Mouse (Mus musculus) forebrain, embryonic 12.5 days (tissue): ENCODE measurements around the gene Phb. TPM values are rescaled to one million over a fixed set of nuclear protein-coding genes. Genes with fewer than 3 reads are reported as not detected.
A peak's percentile ranks its signal among the peaks of the same experiment; 100 is the strongest.

Experiments used
- ATAC-seq: fragments of 200-750 bp; cut with Nextera tagmentation; 2 replicates; pipeline ENCODE4 v1.8.0; 2017; ENCODE audit warnings: moderate TSS enrichment; ENCODE audit not compliant: low FRiP score
- H3K27ac ChIP-seq: fragments of 300-500 bp; sonication (generic); 2 replicates; pipeline ENCODE4 v1.5.1; 2016; ENCODE audit warnings: mild to moderate bottlenecking
- H3K27me3 ChIP-seq: fragments of 300-500 bp; sonication (generic); 2 replicates; pipeline ENCODE4 v1.6.1; 2016; ENCODE audit warnings: mild to moderate bottlenecking
- H3K36me3 ChIP-seq: fragments of 300-500 bp; sonication (generic); replicated peaks from 2 replicates; pipeline ENCODE4 v1.6.1; 2016; ENCODE audit warnings: mild to moderate bottlenecking
- H3K4me1 ChIP-seq: fragments of 300-500 bp; sonication (generic); 2 replicates; pipeline ENCODE4 v1.6.1; 2016
- H3K4me2 ChIP-seq: fragments of 300-500 bp; sonication (generic); 2 replicates; pipeline ENCODE4 v1.6.1; 2016; ENCODE audit warnings: mild to moderate bottlenecking, moderate library complexity
- H3K4me3 ChIP-seq: fragments of 300-500 bp; sonication (generic); replicated peaks from 2 replicates; pipeline ENCODE4 v1.5.1; 2016; ENCODE audit warnings: mild to moderate bottlenecking
- H3K9ac ChIP-seq: fragments of 300-500 bp; sonication (generic); 2 replicates; pipeline ENCODE4 v1.6.1; 2016; ENCODE audit warnings: mild to moderate bottlenecking
- H3K9me3 ChIP-seq: fragments of 300-500 bp; sonication (generic); 2 replicates; pipeline ENCODE4 v1.6.1; 2016
- WGBS: fragments of 180-500 bp; shearing (Covaris S2); methylation state at CpG from one replicate; pipeline ENCODE4 v1.1.7; 2016; 5-methylcytosine and 5-hydroxymethylcytosine counted together
- polyA plus RNA-seq: library from polyadenylated mRNA; unstranded; fragments of >200 nt; fragmentation: Nextera tagmentation; extraction: Ambion mirVana; gene quantifications from 2 replicates; pipeline ENCODE4 v1.2.1, GENCODE M21; 2016

The Phb gene
- polyA plus RNA-seq, 1 experiment from 2014 or later: 169 TPM

- Histone ChIP-seq H3K4me1 (peaks cover 31% of the 10 kb centered on the region), H3K27ac (0 out of 2 replicates have a peak overlapping the region, but pooled peaks have one; percentile 36), H3K4me2 (no peak overlapping the region), H3K36me3 (no peaks in the 10 kb centered on the region), H3K9ac (no peak overlapping the region), H3K27me3 (peaks cover 55% of the 10 kb centered on the region), H3K4me3 (no peak overlapping the region), H3K9me3 (no peaks in the 10 kb centered on the region)
- 32% methylated on average over 2 of the region's 2 CpGs for WGBS
- no peak for ATAC-seq
Measured at GRCm38 (mm10) chr11:95640751-95641150, 26.0 kb upstream of the Phb start.

GRCm38 (mm10) chr11:95642534-95643280 lies 24.1 kb upstream of the Phb start:
- H3K4me1 ChIP-seq: peaks cover 40% of the 10 kb centered on the region
- no peak overlapping the region for H3K4me3 ChIP-seq
- H3K4me2 ChIP-seq: no peak overlapping the region
- H3K27ac ChIP-seq: no peak overlapping the region
- WGBS: 30% methylated on average over 11 of the region's 12 CpGs
- H3K27me3 ChIP-seq: peaks cover 74% of the 10 kb centered on the region
- ATAC-seq: peak; percentile 63; the same call in 1 of the 2 replicates
- no peak overlapping the region for H3K9ac ChIP-seq
- H3K9me3 ChIP-seq: no peaks in the 10 kb centered on the region
- no peaks in the 10 kb centered on the region for H3K36me3 ChIP-seq

- ATAC-seq: no peak
- peaks cover 44% of the 10 kb centered on the region for H3K4me1 ChIP-seq
- H3K9me3 ChIP-seq: no peaks in the 10 kb centered on the region
- no peak overlapping the region for H3K9ac ChIP-seq
- H3K4me3 ChIP-seq: no peak overlapping the region
- peaks cover 79% of the 10 kb centered on the region for H3K27me3 ChIP-seq
- 63% methylated on average over 5 of the region's 5 CpGs for WGBS
- H3K27ac ChIP-seq: no peak overlapping the region
- no peak overlapping the region for H3K4me2 ChIP-seq
- H3K36me3 ChIP-seq: no peaks in the 10 kb centered on the region
Measured at GRCm38 (mm10) chr11:95643856-95644255, 22.9 kb upstream of the Phb start.

GRCm38 (mm10) chr11:95644381-95644780 lies 22.4 kb upstream of the Phb start:
- peaks cover 79% of the 10 kb centered on the region for H3K27me3 ChIP-seq
- H3K4me2 ChIP-seq: no peak overlapping the region
- peaks cover 44% of the 10 kb centered on the region for H3K4me1 ChIP-seq
- no peaks in the 10 kb centered on the region for H3K9me3 ChIP-seq
- no peak overlapping the region for H3K9ac ChIP-seq
- WGBS: 84% methylated on average over 7 of the region's 7 CpGs
- ATAC-seq: no peak
- H3K36me3 ChIP-seq: no peaks in the 10 kb centered on the region
- no peak overlapping the region for H3K4me3 ChIP-seq
- H3K27ac ChIP-seq: no peak overlapping the region

GRCm38 (mm10) chr11:95645397-95646153 lies 21.2 kb upstream of the Phb start:
- Histone ChIP-seq H3K9ac (peak overlapping the region; percentile 29; the same call in 1 of the 2 replicates), H3K4me2 (peak overlapping the region; percentile 47), H3K36me3 (no peaks in the 10 kb centered on the region), H3K4me1 (peaks cover 44% of the 10 kb centered on the region), H3K4me3 (peak overlapping the region; percentile 21), H3K27me3 (peaks cover 82% of the 10 kb centered on the region), H3K27ac (no peak overlapping the region), H3K9me3 (no peaks in the 10 kb centered on the region)
- WGBS: 2% methylated on average over 36 of the region's 36 CpGs
- ATAC-seq: no peak

- Histone ChIP-seq H3K4me3 (no peak overlapping the region), H3K27ac (no peak overlapping the region), H3K9me3 (no peaks in the 10 kb centered on the region), H3K4me2 (no peak overlapping the region), H3K27me3 (peaks cover 82% of the 10 kb centered on the region), H3K4me1 (peaks cover 41% of the 10 kb centered on the region), H3K36me3 (no peaks in the 10 kb centered on the region), H3K9ac (no peak overlapping the region)
- WGBS: 53% methylated on average over 3 of the region's 3 CpGs
- no peak for ATAC-seq
Measured at GRCm38 (mm10) chr11:95646154-95646490, 20.6 kb upstream of the Phb start.

GRCm38 (mm10) chr11:95647791-95648190 lies 19.0 kb upstream of the Phb start:
- H3K27ac ChIP-seq: no peak overlapping the region
- peaks cover 68% of the 10 kb centered on the region for H3K27me3 ChIP-seq
- no peak for ATAC-seq
- no peaks in the 10 kb centered on the region for H3K36me3 ChIP-seq
- no peak overlapping the region for H3K9ac ChIP-seq
- H3K4me2 ChIP-seq: no peak overlapping the region
- H3K9me3 ChIP-seq: no peaks in the 10 kb centered on the region
- WGBS: 51% methylated on average over 3 of the region's 3 CpGs
- no peak overlapping the region for H3K4me3 ChIP-seq
- H3K4me1 ChIP-seq: peaks cover 37% of the 10 kb centered on the region

- Histone ChIP-seq H3K4me3 (no peak overlapping the region), H3K9me3 (no peaks in the 10 kb centered on the region), H3K4me1 (peaks cover 28% of the 10 kb centered on the region), H3K27ac (no peak overlapping the region), H3K4me2 (no peak overlapping the region), H3K27me3 (peaks cover 58% of the 10 kb centered on the region), H3K9ac (no peak overlapping the region), H3K36me3 (no peaks in the 10 kb centered on the region)
- peak; percentile 83 for ATAC-seq
- 2% methylated on average over 4 of the region's 4 CpGs for WGBS
Measured at GRCm38 (mm10) chr11:95648827-95649226, 17.9 kb upstream of the Phb start.

- H3K27me3 ChIP-seq: peaks cover 51% of the 10 kb centered on the region
- H3K36me3 ChIP-seq: no peaks in the 10 kb centered on the region
- no peak overlapping the region for H3K4me3 ChIP-seq
- H3K27ac ChIP-seq: no peak overlapping the region
- no peak overlapping the region for H3K9ac ChIP-seq
- no peaks in the 10 kb centered on the region for H3K9me3 ChIP-seq
- ATAC-seq: no peak
- peaks cover 21% of the 10 kb centered on the region for H3K4me1 ChIP-seq
- WGBS: 81% methylated on average over 7 of the region's 7 CpGs
- H3K4me2 ChIP-seq: no peak overlapping the region
Measured at GRCm38 (mm10) chr11:95649560-95649959, 17.2 kb upstream of the Phb start.

- peaks cover 51% of the 10 kb centered on the region for H3K27me3 ChIP-seq
- H3K36me3 ChIP-seq: no peaks in the 10 kb centered on the region
- H3K9me3 ChIP-seq: no peaks in the 10 kb centered on the region
- no peak overlapping the region for H3K4me2 ChIP-seq
- H3K9ac ChIP-seq: no peak overlapping the region
- ATAC-seq: no peak
- 49% methylated on average over 2 of the region's 2 CpGs for WGBS
- no peak overlapping the region for H3K4me3 ChIP-seq
- H3K4me1 ChIP-seq: peaks cover 20% of the 10 kb centered on the region
- no peak overlapping the region for H3K27ac ChIP-seq
Measured at GRCm38 (mm10) chr11:95650001-95650400, 16.8 kb upstream of the Phb start.

- Histone ChIP-seq H3K27me3 (peaks cover 42% of the 10 kb centered on the region), H3K27ac (no peak overlapping the region), H3K36me3 (no peaks in the 10 kb centered on the region), H3K4me3 (no peak overlapping the region), H3K9ac (no peak overlapping the region), H3K9me3 (no peaks in the 10 kb centered on the region), H3K4me2 (no peak overlapping the region), H3K4me1 (peaks cover 10% of the 10 kb centered on the region; the same call in 1 of the 2 replicates)
- WGBS: 76% methylated on average over 9 of the region's 9 CpGs
- ATAC-seq: no peak
Measured at GRCm38 (mm10) chr11:95650981-95651380, 15.8 kb upstream of the Phb start.

GRCm38 (mm10) chr11:95657449-95657848 lies 9.3 kb upstream of the Phb start:
- ATAC-seq: no peak
- no peak overlapping the region for H3K4me3 ChIP-seq
- 0 out of 2 replicates have a peak, but pooled peaks cover 6% of the 10 kb centered on the region for H3K27me3 ChIP-seq
- H3K27ac ChIP-seq: no peak overlapping the region
- no peaks in the 10 kb centered on the region for H3K4me1 ChIP-seq
- H3K9me3 ChIP-seq: no peaks in the 10 kb centered on the region
- WGBS: 73% methylated on average over 4 of the region's 4 CpGs
- no peak overlapping the region for H3K4me2 ChIP-seq
- H3K9ac ChIP-seq: no peak overlapping the region
- H3K36me3 ChIP-seq: no peaks in the 10 kb centered on the region
